Mouse (Mus musculus) kidney, embryonic 16.5 days (tissue): ENCODE measurements around the gene Adam22. TPM values are rescaled to one million over a fixed set of nuclear protein-coding genes. Genes with fewer than 3 reads are reported as not detected.
"Not testable (repeated sequence)": the region's sequence is repeated elsewhere in the genome, so short reads cannot be mapped to it uniquely, and the experiment has no call there.

Experiments used
- ATAC-seq: fragments of 200-750 bp; cut with Nextera tagmentation; 2 replicates; pipeline ENCODE4 v1.8.0; 2017; ENCODE audit warnings: moderate TSS enrichment; ENCODE audit not compliant: low FRiP score, low TSS enrichment
- H3K27ac ChIP-seq: fragments of 300-500 bp; sonication (generic); 2 replicates; pipeline ENCODE4 v1.5.1; 2014; ENCODE audit warnings: low read length
- H3K27me3 ChIP-seq: fragments of 300-500 bp; sonication (generic); 2 replicates; pipeline ENCODE4 v1.6.1; 2014; ENCODE audit warnings: low read length, control low read depth, mixed read lengths; ENCODE audit not compliant: insufficient read depth
- H3K36me3 ChIP-seq: fragments of 300-500 bp; sonication (generic); 2 replicates; pipeline ENCODE4 v1.6.1; 2014; ENCODE audit warnings: low read length, control low read depth, mixed read lengths; ENCODE audit not compliant: insufficient read depth
- H3K4me1 ChIP-seq: fragments of 300-500 bp; sonication (generic); 2 replicates; pipeline ENCODE4 v1.6.1; 2014; ENCODE audit warnings: low read length, control low read depth, mixed read lengths; ENCODE audit not compliant: insufficient read depth
- H3K4me2 ChIP-seq: fragments of 300-500 bp; sonication (generic); replicated peaks from 2 replicates; pipeline ENCODE4 v1.6.1; 2014; ENCODE audit warnings: low read depth, low read length
- H3K4me3 ChIP-seq: fragments of 300-500 bp; sonication (generic); 2 replicates; pipeline ENCODE4 v1.5.1; 2014; ENCODE audit warnings: mild to moderate bottlenecking, low read length
- H3K9ac ChIP-seq: fragments of 300-500 bp; sonication (generic); replicated peaks from 2 replicates; pipeline ENCODE4 v1.6.1; 2014; ENCODE audit warnings: low read length
- H3K9me3 ChIP-seq: fragments of 300-500 bp; sonication (generic); 2 replicates; pipeline ENCODE4 v1.6.1; 2016; ENCODE audit warnings: low read length, control low read depth
- WGBS: fragments of 180-500 bp; shearing (Covaris S2); extraction: QIAGEN DNeasy Blood & Tissue Kit; methylation state at CpG from one replicate; pipeline ENCODE4 v1.1.7; 2014; 5-methylcytosine and 5-hydroxymethylcytosine counted together
- microRNA-seq: library from miRNA; unstranded; fragments of <30 nt; microRNA quantifications from one replicate; pipeline ENCODE4, GENCODE M21; 2016
- polyA plus RNA-seq: library from polyadenylated mRNA; unstranded; fragments of >200 nt; fragmentation: Nextera tagmentation; extraction: Ambion mirVana; gene quantifications from 2 replicates; pipeline ENCODE4 v1.2.1, GENCODE M21; 2015

Gene Adam22
- polyA plus RNA-seq, 1 experiment from 2014 or later: 9.0 TPM

GRCm38 (mm10) chr5:8055721-8056129 is 312.2 kb downstream of the Adam22 start:
- H3K36me3 ChIP-seq: peaks cover 22% of the 10 kb centered on the region
- no peaks in the 10 kb centered on the region for H3K9me3 ChIP-seq
- ATAC-seq: no peak
- peak overlapping the region; percentile 60 for H3K4me2 ChIP-seq
- H3K9ac ChIP-seq: peak overlapping the region; percentile 94
- H3K27me3 ChIP-seq: no peaks in the 10 kb centered on the region
- peaks cover 18% of the 10 kb centered on the region for H3K4me1 ChIP-seq
- H3K27ac ChIP-seq: peak overlapping the region; percentile 96
- 31% methylated on average over 8 of the region's 8 CpGs for WGBS
- H3K4me3 ChIP-seq: peak overlapping the region; percentile 82

DNA sequence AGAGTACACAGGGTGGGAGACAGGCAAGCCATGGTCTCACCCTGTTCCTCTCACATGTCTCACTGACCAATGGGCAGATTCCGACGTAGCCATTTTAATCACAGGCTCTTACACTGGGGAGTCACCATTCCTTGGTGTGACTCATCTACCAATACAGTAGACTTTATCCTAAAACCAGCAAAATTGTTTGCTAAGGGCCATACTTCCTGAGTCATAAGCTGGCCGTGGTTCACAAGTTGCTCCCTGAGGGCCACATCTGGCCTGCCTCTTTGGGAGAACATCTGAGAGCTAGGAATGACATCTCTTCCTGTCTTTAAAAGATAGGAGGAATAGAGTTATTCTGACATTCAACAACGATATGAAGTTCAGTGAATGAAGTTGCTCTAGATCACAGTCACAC is 314.1 kb downstream of the Adam22 start:
- Histone ChIP-seq H3K4me1 (peaks cover 18% of the 10 kb centered on the region), H3K4me3 (no peak overlapping the region), H3K9me3 (no peaks in the 10 kb centered on the region), H3K9ac (no peak overlapping the region), H3K36me3 (0 out of 2 replicates have a peak, but pooled peaks cover 7% of the 10 kb centered on the region), H3K27ac (no peak overlapping the region), H3K27me3 (no peaks in the 10 kb centered on the region), H3K4me2 (no peak overlapping the region)
- no peak for ATAC-seq
- 88% methylated on average over 4 of the region's 4 CpGs for WGBS

- no peaks in the 10 kb centered on the region for H3K4me1 ChIP-seq
- WGBS: 73% methylated on average over 6 of the region's 6 CpGs
These were observed 322.1 kb downstream of the Adam22 start, which contains the start of gene Sri for GRCm38 (mm10) chr5:8045855-8046254. TSS of gene Sri (plus strand) at chr5:8046078.

GRCm38 (mm10) chr5:8034596-8034995 is 333.4 kb downstream of the Adam22 start:
- not testable (repeated sequence) for H3K36me3 ChIP-seq, H3K9ac ChIP-seq, H3K4me2 ChIP-seq, H3K4me3 ChIP-seq, H3K9me3 ChIP-seq, H3K4me1 ChIP-seq, H3K27me3 ChIP-seq, ATAC-seq, H3K27ac ChIP-seq
- 85% methylated on average over 6 of the region's 6 CpGs for WGBS

More at GRCm38 (mm10) chr5:8045855-8046254, 322.1 kb downstream of the Adam22 start, which contains the start of gene Sri:
- peak; percentile 87 for ATAC-seq
- Histone ChIP-seq H3K4me3 (no peak within 1 kb of the TSS), H3K36me3 (no peaks in the 10 kb centered on the region), H3K9me3 (no peaks in the 10 kb centered on the region), H3K9ac (no peak within 1 kb of the TSS), H3K4me2 (no peak within 1 kb of the TSS), H3K27ac (no peak within 1 kb of the TSS), H3K27me3 (no peaks in the 10 kb centered on the region)

Small RNAs within 50 kb of the gene (microRNA-seq; reads per million reads assigned to microRNA genes)
- gene Gm24196: not detected

Other genes with a start within 250 kb of the Adam22 start
- 38.2 and 39.7 TPM in 2 replicates for gene Dbf4, start 54.6 kb upstream of the Adam22 start, polyA plus RNA-seq
- 12.6 and 13.4 TPM in 2 replicates for gene Slc25a40, start 54.7 kb upstream of the Adam22 start, polyA plus RNA-seq